Mouse (Mus musculus): Measurements from ENCODE around the gene Lce3e. TPM values are rescaled to one million over a fixed set of nuclear protein-coding genes. Genes with fewer than 3 reads are reported as not detected.

Gene Lce3e
- polyA plus RNA-seq, 1 experiment from 2014 or later, result not detected

DNA sequence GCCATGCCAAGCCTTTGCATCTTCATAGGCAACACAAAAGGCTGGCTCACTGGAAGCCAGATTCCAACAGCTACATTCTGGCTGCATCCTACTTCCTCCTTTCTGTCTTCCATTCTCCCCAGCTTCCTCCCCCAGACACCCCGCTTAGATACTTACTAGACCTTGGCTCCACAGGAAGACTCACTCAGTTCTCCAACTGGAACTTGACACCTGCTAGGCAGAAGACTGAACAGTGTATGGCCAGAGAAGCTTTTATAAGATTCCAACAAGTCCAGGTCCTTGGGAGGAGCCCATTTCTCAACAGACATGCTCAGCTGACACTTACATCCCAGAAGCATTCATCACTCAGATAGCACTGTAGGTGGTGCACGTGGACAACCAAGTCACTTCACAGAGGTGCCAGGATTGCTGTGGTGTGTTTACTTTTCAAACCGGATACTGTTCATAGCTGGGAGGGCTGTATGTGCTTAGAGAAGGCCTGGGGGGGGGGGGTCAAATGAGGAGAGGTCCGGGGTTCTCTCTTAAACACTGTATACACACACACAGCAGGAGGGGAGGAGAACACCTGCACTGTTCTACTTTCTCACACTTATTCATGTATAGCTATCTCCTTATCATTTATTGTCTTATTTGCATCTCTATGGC lies 48.7 kb downstream of the Lce3e start, which contains the start of gene Crct1:
Crct1 (minus strand) TSS at position 228 of the 645 bp plus-strand sequence.
- H3K4me2 ChIP-seq, result peak within 1 kb of the TSS; percentile 57
- H3K4me1 ChIP-seq, result no peaks in the 10 kb centered on the region
- 30% methylated on average over 4 of the region's 4 CpGs for WGBS (ENCODE audit: insufficient replicate concordance)
- no peak for ATAC-seq
- H3K27me3 ChIP-seq (replicated peaks), result peaks cover 23% of the 10 kb centered on the region
- no peaks in the 10 kb centered on the region for H3K9me3 ChIP-seq (replicated peaks)
- no peak within 1 kb of the TSS; the same call in 1 of the 2 replicates for H3K9ac ChIP-seq
- peak within 1 kb of the TSS; percentile 30 for H3K4me3 ChIP-seq
- H3K27ac ChIP-seq, result no peak within 1 kb of the TSS
- H3K36me3 ChIP-seq, result no peaks in the 10 kb centered on the region

Other genes starting within 250 kb of the Lce3e start
- not detected in 2 replicates for gene Lce1f, start 246.7 kb upstream of the Lce3e start, polyA plus RNA-seq (2016; fragmentation: Nextera tagmentation; extraction: Ambion mirVana)
- gene Gm38119, start 228.0 kb upstream of the Lce3e start, polyA plus RNA-seq (2016; fragmentation: Nextera tagmentation; extraction: Ambion mirVana), result not detected in 2 replicates
- not detected in 2 replicates for gene Lce1g, start 214.7 kb upstream of the Lce3e start, polyA plus RNA-seq (2016; fragmentation: Nextera tagmentation; extraction: Ambion mirVana)
- gene Lce1h, start 202.0 kb upstream of the Lce3e start, polyA plus RNA-seq (2016; fragmentation: Nextera tagmentation; extraction: Ambion mirVana), result not detected in 2 replicates
- not detected in 2 replicates for gene Lce1i, start 188.2 kb upstream of the Lce3e start, polyA plus RNA-seq (2016; fragmentation: Nextera tagmentation; extraction: Ambion mirVana)
- not detected in 2 replicates for gene Lce1j, start 176.5 kb upstream of the Lce3e start, polyA plus RNA-seq (2016; fragmentation: Nextera tagmentation; extraction: Ambion mirVana)
- not detected in 2 replicates for gene Lce1k, start 159.2 kb upstream of the Lce3e start, polyA plus RNA-seq (2016; fragmentation: Nextera tagmentation; extraction: Ambion mirVana)
- gene Kprp, start 139.8 kb upstream of the Lce3e start, polyA plus RNA-seq (2016; fragmentation: Nextera tagmentation; extraction: Ambion mirVana), result not detected in 2 replicates
- gene Lce1l, start 115.8 kb upstream of the Lce3e start, polyA plus RNA-seq (2016; fragmentation: Nextera tagmentation; extraction: Ambion mirVana), result not detected in 2 replicates
- not detected in 2 replicates for gene 2310050C09Rik, start 96.8 kb upstream of the Lce3e start, polyA plus RNA-seq (2016; fragmentation: Nextera tagmentation; extraction: Ambion mirVana)
- not detected in 2 replicates for gene Lce3a, start 40.8 kb upstream of the Lce3e start, polyA plus RNA-seq (2016; fragmentation: Nextera tagmentation; extraction: Ambion mirVana)
- not detected in 2 replicates for gene Lce3b, start 34.1 kb upstream of the Lce3e start, polyA plus RNA-seq (2016; fragmentation: Nextera tagmentation; extraction: Ambion mirVana)
- not detected in 2 replicates for gene Lce3c, start 22.6 kb upstream of the Lce3e start, polyA plus RNA-seq (2016; fragmentation: Nextera tagmentation; extraction: Ambion mirVana)
- not detected in 2 replicates for gene Lce3d, start 9.7 kb upstream of the Lce3e start, polyA plus RNA-seq (2016; fragmentation: Nextera tagmentation; extraction: Ambion mirVana)
- not detected in 2 replicates for gene Lce3f, start 25.2 kb downstream of the Lce3e start, polyA plus RNA-seq (2016; fragmentation: Nextera tagmentation; extraction: Ambion mirVana)
- not detected in 2 replicates for gene Crct1, start 48.6 kb downstream of the Lce3e start, polyA plus RNA-seq (2016; fragmentation: Nextera tagmentation; extraction: Ambion mirVana)
- not detected in 2 replicates for gene Lce1m, start 52.0 kb downstream of the Lce3e start, polyA plus RNA-seq (2016; fragmentation: Nextera tagmentation; extraction: Ambion mirVana)
- not detected in 2 replicates for gene Gm4858, start 101.8 kb downstream of the Lce3e start, polyA plus RNA-seq (2016; fragmentation: Nextera tagmentation; extraction: Ambion mirVana)
- not detected in 2 replicates for gene Crnn, start 177.7 kb downstream of the Lce3e start, polyA plus RNA-seq (2016; fragmentation: Nextera tagmentation; extraction: Ambion mirVana)
- not detected in 2 replicates for gene Flg2, start 230.2 kb downstream of the Lce3e start, polyA plus RNA-seq (2016; fragmentation: Nextera tagmentation; extraction: Ambion mirVana)